Mouse (Mus musculus) hindbrain, embryonic 11.5 days (tissue): ENCODE measurements around the gene Cd163l1. TPM values are rescaled to one million over a fixed set of nuclear protein-coding genes. Genes with fewer than 3 reads are reported as not detected.

Experiments
- ATAC-seq: fragments of 200-750 bp; cut with Nextera tagmentation; 2 replicates; pipeline ENCODE4 v1.8.0; 2017; ENCODE audit warnings: mild to moderate bottlenecking, moderate TSS enrichment, moderate library complexity; ENCODE audit not compliant: low FRiP score
- DNase-seq: peaks from one replicate; pipeline ENCODE4 v3.0.0-alpha.2; 2015; ENCODE audit warnings: low spot score
- H3K27ac ChIP-seq: fragments of 300-500 bp; sonication (generic); 2 replicates; pipeline ENCODE4 v1.5.1; 2014; ENCODE audit warnings: mild to moderate bottlenecking, low read depth, low read length
- H3K27me3 ChIP-seq: fragments of 300-500 bp; sonication (generic); 2 replicates; pipeline ENCODE4 v1.6.1; 2014; ENCODE audit warnings: mild to moderate bottlenecking, low read length, moderate library complexity, mixed read lengths; ENCODE audit not compliant: control insufficient read depth, insufficient read depth
- H3K36me3 ChIP-seq: fragments of 300-500 bp; sonication (generic); 2 replicates; pipeline ENCODE4 v1.6.1; 2014; ENCODE audit warnings: mild to moderate bottlenecking, low read length, moderate library complexity, mixed read lengths; ENCODE audit not compliant: control insufficient read depth, insufficient read depth
- H3K4me1 ChIP-seq: fragments of 300-500 bp; sonication (generic); replicated peaks from 2 replicates; pipeline ENCODE4 v1.6.1; 2014; ENCODE audit warnings: low read length, mixed read lengths; ENCODE audit not compliant: control insufficient read depth, insufficient read depth
- H3K4me2 ChIP-seq: fragments of 300-500 bp; sonication (generic); replicated peaks from 2 replicates; pipeline ENCODE4 v1.6.1; 2014; ENCODE audit warnings: mild to moderate bottlenecking, low read depth, low read length
- H3K4me3 ChIP-seq: fragments of 300-500 bp; sonication (generic); 2 replicates; pipeline ENCODE4 v1.5.1; 2014; ENCODE audit warnings: low read depth, low read length
- H3K9ac ChIP-seq: fragments of 300-500 bp; sonication (generic); 2 replicates; pipeline ENCODE4 v1.6.1; 2014; ENCODE audit warnings: low read depth, low read length
- H3K9me3 ChIP-seq: fragments of 300-500 bp; sonication (generic); 2 replicates; pipeline ENCODE4 v1.6.1; 2016; ENCODE audit warnings: low read length; ENCODE audit not compliant: control insufficient read depth
- WGBS: fragments of 180-500 bp; shearing (Covaris S2); extraction: QIAGEN DNeasy Blood & Tissue Kit; methylation state at CpG from one replicate; pipeline ENCODE4 v1.1.7; 2014; 5-methylcytosine and 5-hydroxymethylcytosine counted together
- polyA plus RNA-seq: library from polyadenylated mRNA; unstranded; fragments of >200 nt; fragmentation: Nextera tagmentation; extraction: Ambion mirVana; gene quantifications from 2 replicates; pipeline ENCODE4 v1.2.1, GENCODE M21; 2014

Cd163l1 gene
- polyA plus RNA-seq = not detected in 2 replicates

DNA sequence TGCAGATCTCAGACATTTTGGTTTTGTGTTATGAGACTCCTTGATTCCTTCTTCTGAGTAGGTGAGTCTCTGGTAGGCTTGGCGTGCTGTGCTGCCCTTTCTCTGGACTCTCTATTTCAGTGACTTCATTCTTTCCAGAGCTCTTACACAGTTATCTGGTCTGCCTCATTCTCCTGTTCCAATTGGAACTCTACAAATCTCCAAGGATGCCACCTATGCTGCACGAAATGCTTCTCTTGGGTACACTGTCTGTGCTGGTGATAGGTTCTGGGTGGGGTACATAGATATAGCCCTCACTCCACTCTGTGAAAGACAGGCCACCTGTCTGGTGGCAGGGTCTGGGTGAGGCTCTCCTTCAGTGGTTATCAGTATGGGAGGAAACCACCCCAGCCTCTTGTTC lies at the start of gene Cd163l1:
TSS of gene Cd163l1 (plus strand) at position 301 of the 400 bp plus-strand sequence.
- Histone ChIP-seq H3K9ac (no peak within 1 kb of the TSS), H3K4me3 (no peak within 1 kb of the TSS), H3K4me2 (no peak within 1 kb of the TSS), H3K27ac (no peak within 1 kb of the TSS), H3K27me3 (no peaks in the 10 kb centered on the region), H3K4me1 (no peaks in the 10 kb centered on the region), H3K9me3 (no peaks in the 10 kb centered on the region), H3K36me3 (no peaks in the 10 kb centered on the region)
- ATAC-seq (no peak), DNase-seq (no peak)
- 93% methylated on average over 2 of the region's 2 CpGs for WGBS

DNA sequence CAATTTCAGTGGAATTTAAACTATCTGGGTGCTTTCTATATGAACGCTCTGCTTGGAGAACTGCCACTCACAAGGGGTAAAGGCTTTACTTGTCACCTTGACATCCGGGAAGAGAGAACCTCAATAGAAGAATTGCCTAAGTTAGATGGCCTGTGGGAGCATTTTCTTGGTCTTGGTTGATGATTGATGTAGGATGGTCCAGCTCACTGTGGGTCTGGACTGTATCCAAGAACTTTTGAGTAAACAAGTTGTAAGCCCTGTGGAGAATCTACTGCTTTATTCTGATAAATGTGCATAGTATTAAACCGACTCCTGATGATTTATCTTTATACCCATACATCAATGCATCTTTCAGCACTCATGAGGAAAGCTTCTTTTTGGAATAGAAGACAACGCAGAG lies 48.7 kb upstream of the Cd163l1 start:
- Histone ChIP-seq H3K4me3 (no peak overlapping the region), H3K9me3 (no peaks in the 10 kb centered on the region), H3K27me3 (no peaks in the 10 kb centered on the region), H3K9ac (no peak overlapping the region), H3K4me2 (no peak overlapping the region), H3K27ac (no peak overlapping the region), H3K4me1 (no peaks in the 10 kb centered on the region), H3K36me3 (no peaks in the 10 kb centered on the region)
- ATAC-seq (no peak), DNase-seq (no peak)
- WGBS = 83% methylated on average over 4 of the region's 4 CpGs

DNA sequence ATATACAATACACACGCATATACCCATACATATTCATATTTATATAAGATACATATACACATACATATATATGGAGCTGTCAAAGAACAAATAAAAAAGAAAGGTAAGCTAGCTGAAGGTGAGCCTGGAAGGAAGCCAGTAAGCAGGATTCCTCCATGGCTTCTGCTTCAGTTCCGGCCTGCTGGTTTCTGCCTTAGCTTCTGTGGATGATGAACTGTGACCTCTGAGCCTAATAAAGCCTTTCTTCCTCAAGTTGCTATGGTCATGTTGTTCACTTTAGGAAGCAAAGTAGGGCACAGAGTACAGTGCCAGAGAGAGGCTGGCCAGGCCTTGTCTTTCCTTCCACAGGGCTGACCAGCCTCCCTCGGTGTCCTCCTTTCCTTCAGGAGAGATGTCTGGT lies 47.2 kb upstream of the Cd163l1 start:
- 93% methylated on average over 3 of the region's 3 CpGs for WGBS
- Histone ChIP-seq H3K4me3 (no peak overlapping the region), H3K36me3 (no peaks in the 10 kb centered on the region), H3K4me2 (no peak overlapping the region), H3K4me1 (no peaks in the 10 kb centered on the region), H3K9me3 (no peaks in the 10 kb centered on the region), H3K9ac (no peak overlapping the region), H3K27ac (no peak overlapping the region), H3K27me3 (no peaks in the 10 kb centered on the region)
- no peak for DNase-seq
- ATAC-seq = no peak

DNA sequence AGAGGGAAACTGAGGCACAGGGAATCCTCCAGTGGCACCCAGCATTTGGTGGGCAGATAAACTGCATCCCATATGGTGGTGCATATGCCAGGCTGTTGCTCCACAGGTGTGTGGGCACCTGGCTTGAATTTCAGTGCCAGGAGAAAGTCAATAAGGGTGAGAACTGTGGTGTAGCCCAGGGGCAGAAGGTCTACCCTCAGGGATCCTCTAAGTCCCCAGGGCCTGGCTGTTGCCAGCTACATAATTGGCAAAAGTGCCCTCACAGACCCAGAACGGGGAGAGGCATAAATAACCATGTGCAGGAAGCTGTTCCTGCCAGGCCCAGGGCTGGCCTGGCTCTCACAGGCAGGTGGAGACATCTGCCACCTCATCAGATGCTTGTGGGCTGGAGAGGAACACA lies 45.1 kb upstream of the Cd163l1 start, which contains the start of gene Olfr523:
TSS of gene Olfr523 (plus strand) at position 282 of the 400 bp plus-strand sequence.
- ATAC-seq = no peak
- no peak within 1 kb of the TSS for H3K4me2 ChIP-seq
- no peaks in the 10 kb centered on the region for H3K4me1 ChIP-seq
- no peak for DNase-seq
- H3K4me3 ChIP-seq = no peak within 1 kb of the TSS
- WGBS = 72% methylated on average over 1 of the region's 1 CpGs
- no peaks in the 10 kb centered on the region for H3K27me3 ChIP-seq
- no peak within 1 kb of the TSS for H3K27ac ChIP-seq
- no peaks in the 10 kb centered on the region for H3K36me3 ChIP-seq
- H3K9me3 ChIP-seq = no peaks in the 10 kb centered on the region
- no peak within 1 kb of the TSS for H3K9ac ChIP-seq

DNA sequence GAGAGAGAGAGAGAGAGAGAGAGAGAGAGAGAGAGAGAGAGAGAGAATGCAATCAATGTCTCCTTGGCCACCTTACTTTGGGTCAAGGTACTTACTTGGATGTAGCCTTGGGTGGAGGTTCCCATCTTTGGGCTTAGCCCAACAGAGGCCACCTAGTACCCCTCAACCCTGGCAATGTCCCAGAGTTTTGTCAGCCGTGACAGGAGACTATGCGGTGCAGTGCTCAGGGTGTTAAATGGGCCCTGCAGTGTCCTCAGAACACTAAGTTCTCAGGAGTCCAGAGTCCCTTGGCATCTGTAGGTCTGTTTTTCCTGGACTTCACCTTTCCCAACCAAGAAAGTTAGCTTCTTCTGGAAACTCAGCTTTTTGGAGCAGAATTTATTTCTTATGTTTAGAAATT lies 38.9 kb upstream of the Cd163l1 start:
- Histone ChIP-seq H3K9ac (no peak overlapping the region), H3K4me3 (no peak overlapping the region), H3K4me2 (no peak overlapping the region), H3K36me3 (no peaks in the 10 kb centered on the region), H3K4me1 (no peaks in the 10 kb centered on the region), H3K27ac (no peak overlapping the region), H3K27me3 (no peaks in the 10 kb centered on the region), H3K9me3 (no peaks in the 10 kb centered on the region)
- 85% methylated on average over 2 of the region's 2 CpGs for whole genome bisulfite sequencing
- no peak for DNase-seq
- no peak for ATAC-seq

DNA sequence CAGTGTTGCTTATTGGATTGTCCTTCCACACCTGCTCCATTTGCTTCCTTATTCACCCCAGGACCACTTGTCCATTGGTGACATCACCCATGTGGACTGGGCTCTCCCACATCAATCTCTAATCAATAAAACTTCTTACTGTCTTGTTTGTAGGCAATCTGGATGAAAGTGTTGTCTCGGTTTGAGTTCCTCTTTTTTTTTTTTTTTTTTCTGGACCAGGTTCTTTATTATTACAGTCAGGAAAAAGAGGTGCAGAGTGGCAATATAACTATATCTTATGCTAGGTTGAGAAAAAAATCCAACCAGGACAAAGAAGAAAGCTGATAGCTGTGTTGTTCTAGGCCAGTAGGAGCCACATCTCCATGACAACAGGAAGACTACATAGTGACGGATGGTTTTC lies 37.4 kb upstream of the Cd163l1 start:
- H3K27me3 ChIP-seq = no peaks in the 10 kb centered on the region
- no peaks in the 10 kb centered on the region for H3K36me3 ChIP-seq
- H3K27ac ChIP-seq = no peak overlapping the region
- no peaks in the 10 kb centered on the region for H3K4me1 ChIP-seq
- H3K9ac ChIP-seq = no peak overlapping the region
- ATAC-seq = no peak
- H3K4me3 ChIP-seq = no peak overlapping the region
- DNase-seq = no peak
- H3K9me3 ChIP-seq = no peaks in the 10 kb centered on the region
- 82% methylated on average over 2 of the region's 2 CpGs for WGBS
- no peak overlapping the region for H3K4me2 ChIP-seq

DNA sequence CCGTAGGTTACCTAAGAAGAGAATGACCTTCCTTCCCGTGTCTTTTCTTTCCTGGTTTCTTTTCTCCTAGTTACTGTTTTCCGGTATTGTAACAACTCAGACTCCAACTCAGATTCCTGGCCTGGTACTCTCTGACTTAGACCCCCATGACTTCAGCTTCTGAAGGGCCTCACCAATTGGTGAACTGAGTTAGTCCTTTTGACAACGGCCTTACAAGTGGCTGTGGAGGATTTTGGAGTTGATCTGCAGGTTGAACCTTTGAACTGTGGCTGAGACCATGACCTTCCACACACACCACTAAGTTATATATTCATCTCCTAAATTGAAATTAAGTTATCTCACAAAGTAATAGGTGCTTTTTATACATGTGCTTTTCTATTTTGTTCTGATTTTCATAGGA lies 33.9 kb upstream of the Cd163l1 start:
- no peak overlapping the region for H3K4me2 ChIP-seq
- ATAC-seq (no peak), DNase-seq (no peak)
- no peaks in the 10 kb centered on the region for H3K9me3 ChIP-seq
- no peaks in the 10 kb centered on the region for H3K4me1 ChIP-seq
- H3K27ac ChIP-seq = no peak overlapping the region
- H3K36me3 ChIP-seq = no peaks in the 10 kb centered on the region
- no peaks in the 10 kb centered on the region for H3K27me3 ChIP-seq
- no peak overlapping the region for H3K4me3 ChIP-seq
- WGBS = 84% methylated on average over 4 of the region's 4 CpGs
- no peak overlapping the region for H3K9ac ChIP-seq

DNA sequence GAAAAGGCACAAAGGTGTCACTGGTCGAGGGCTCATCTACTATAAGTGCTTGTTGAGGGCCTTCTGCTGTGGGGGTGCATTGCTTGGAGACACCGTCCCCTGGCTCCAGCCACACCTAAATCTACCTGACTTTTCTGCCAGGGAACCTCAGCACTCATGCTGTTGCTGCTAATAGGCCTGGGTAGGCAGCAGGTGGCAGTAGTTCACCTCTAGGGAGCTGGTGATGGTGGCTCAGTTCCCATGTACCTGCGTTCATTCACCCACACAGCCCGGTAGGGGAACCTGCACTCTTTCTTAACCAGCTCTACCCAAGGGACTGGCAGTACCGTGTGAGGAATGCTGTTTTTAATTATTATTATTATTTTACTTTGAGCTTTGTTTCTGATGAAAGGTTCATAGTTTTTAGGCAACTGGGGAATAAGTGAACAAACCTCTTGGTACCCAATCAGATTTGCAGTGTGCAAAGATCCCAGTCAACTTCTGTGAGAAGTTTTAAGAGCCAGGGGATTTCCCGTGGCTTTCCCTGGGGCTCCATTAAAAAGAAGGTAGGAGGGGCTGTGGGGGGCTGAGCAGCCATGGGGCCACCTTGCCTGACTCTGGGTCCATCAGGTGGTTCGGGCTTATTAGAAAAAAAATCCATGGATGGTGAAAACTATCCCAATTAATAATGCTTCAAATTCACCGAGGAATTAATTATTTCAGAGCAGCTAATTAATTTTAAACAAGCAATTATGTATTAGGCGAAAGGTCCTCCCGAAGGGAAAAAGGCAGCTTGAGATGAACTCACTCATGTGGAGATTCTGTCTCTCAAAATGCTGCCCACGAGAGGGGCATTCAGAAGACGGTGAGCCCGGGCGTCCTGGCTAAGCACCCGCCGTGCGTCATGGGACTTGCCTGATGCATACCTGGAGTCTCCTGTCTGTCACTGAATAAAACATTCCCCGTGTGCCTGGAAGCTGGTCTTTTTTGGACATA lies 31.1 kb upstream of the Cd163l1 start:
- Histone ChIP-seq H3K27me3 (no peaks in the 10 kb centered on the region), H3K9me3 (no peaks in the 10 kb centered on the region), H3K4me1 (no peaks in the 10 kb centered on the region), H3K36me3 (no peaks in the 10 kb centered on the region), H3K9ac (no peak overlapping the region), H3K4me3 (no peak overlapping the region), H3K4me2 (no peak overlapping the region), H3K27ac (no peak overlapping the region)
- DNase-seq (no peak), ATAC-seq (no peak)
- WGBS = 69% methylated on average over 18 of the region's 18 CpGs
